Mouse (Mus musculus): Measurements from ENCODE around the gene Prokr1. TPM values are rescaled to one million over a fixed set of nuclear protein-coding genes. Genes with fewer than 3 reads are reported as not detected.
A peak's percentile ranks its signal among the peaks of the same experiment; 100 is the strongest.

Prokr1 gene
- total and polyA plus RNA-seq, 3 experiments = 1.3 to 1.4 TPM; not detected in 1

DNA sequence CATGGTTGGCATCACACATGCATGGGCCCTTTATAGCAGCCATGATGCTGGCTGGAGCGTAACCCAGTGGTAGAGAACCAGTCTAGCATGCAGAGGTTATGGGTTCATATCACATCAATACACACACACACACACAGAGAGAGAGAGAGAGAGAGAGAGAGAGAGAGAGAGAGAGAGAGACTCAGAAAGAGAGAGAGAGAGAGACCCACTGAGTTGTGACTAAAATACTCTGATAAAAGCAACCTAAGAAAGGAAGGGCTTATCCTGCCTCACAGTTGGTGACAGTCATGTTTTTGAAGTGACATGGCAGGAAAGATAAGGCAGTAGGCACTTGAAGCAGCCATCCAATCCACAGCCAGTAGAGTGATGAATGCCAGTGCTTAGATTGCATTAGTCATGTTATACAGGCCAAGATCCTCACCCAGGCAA lies 7.3 kb downstream of the Prokr1 start:
- peak; percentile 90 for DNase-seq (ENCODE audit: low read depth, low spot score)
- peak overlapping the region; percentile 68 for H3K27ac ChIP-seq (ENCODE audit: control insufficient read depth, low read depth, low read length)
- no peaks in the 10 kb centered on the region for H3K27me3 ChIP-seq (ENCODE audit: control insufficient read depth in 1 of 2, insufficient read depth in 2 of 2, low read length in 2 of 2)
- no peaks in the 10 kb centered on the region for H3K9me3 ChIP-seq (replicated peaks; ENCODE audit: insufficient read depth, low read length)
- H3K36me3 ChIP-seq (ENCODE audit: control insufficient read depth in 1 of 2, insufficient read depth in 2 of 2, low read length in 2 of 2) = peaks cover 0 to 13% of the 10 kb centered on the region in 2 experiments; a peak in 2 of 4 replicates
- H3K4me3 ChIP-seq (ENCODE audit: control insufficient read depth in 1 of 2, insufficient read depth in 1 of 2, low read depth in 2 of 2, low read length in 2 of 2) = no peak overlapping the region
- peaks cover 3 to 25% of the 10 kb centered on the region in 2 experiments; a peak in 2 of 4 replicates for H3K4me1 ChIP-seq (ENCODE audit: control insufficient read depth in 1 of 2, insufficient read depth in 2 of 2, low read length in 2 of 2)
- H3K79me2 ChIP-seq (ENCODE audit: control insufficient read depth, insufficient read depth, low read length, poor library complexity) = no peaks in the 10 kb centered on the region
- no peak overlapping the region for H3K9ac ChIP-seq (ENCODE audit: control insufficient read depth, low read depth, low read length, poor library complexity, severe bottlenecking)
- TF ChIP-seq GATA1 (IDR thresholded peaks at IDR 0.05; ENCODE audit: low read depth, low read length) (peak; percentile 98), NRF1 (IDR thresholded peaks at IDR 0.05; ENCODE audit: insufficient read depth, low read depth, low read length, poor library complexity, severe bottlenecking) (no peak), UBTF (IDR thresholded peaks at IDR 0.05; ENCODE audit: borderline replicate concordance, insufficient read depth, low read depth, low read length) (no peak), SIN3A (IDR thresholded peaks at IDR 0.05; ENCODE audit: low read length) (peak; percentile 85), JUND (IDR thresholded peaks at IDR 0.05; ENCODE audit: low read depth, low read length) (peak; percentile 100), POLR2AphosphoS2 (IDR thresholded peaks at IDR 0.05; ENCODE audit: low read length) (no peak), USF1 (IDR thresholded peaks at IDR 0.05; ENCODE audit: low read depth, low read length) (no peak), MXI1 (IDR thresholded peaks at IDR 0.05; ENCODE audit: low read depth, low read length) (peak; percentile 41; the same call in 1 of the 2 replicates), POLR2AphosphoS5 (IDR thresholded peaks at IDR 0.05; ENCODE audit: borderline replicate concordance, low read depth, low read length) (no peak), POLR2A (IDR thresholded peaks at IDR 0.05; ENCODE audit: control insufficient read depth in 1 of 2, insufficient read depth in 1 of 2, low read depth in 1 of 2, low read length in 2 of 2, poor library complexity in 1 of 2) (no peak), CHD2 (IDR thresholded peaks at IDR 0.05; ENCODE audit: low read length) (no peak), MAX (IDR thresholded peaks at IDR 0.05; ENCODE audit: low read length) (no peak; the same call in 1 of the 2 replicates), MAFK (IDR thresholded peaks at IDR 0.05; ENCODE audit: borderline replicate concordance, low read depth, low read length) (peak; percentile 69), MEF2A (IDR thresholded peaks at IDR 0.05; ENCODE audit: extremely low read depth, insufficient replicate concordance, low read depth, low read length, poor library complexity, severe bottlenecking) (peak; percentile 72; the same call in 1 of the 2 replicates), BHLHE40 (IDR thresholded peaks at IDR 0.05; ENCODE audit: borderline replicate concordance, low read depth, low read length) (peak; percentile 94), MYC (IDR thresholded peaks at IDR 0.05; ENCODE audit: low read depth, low read length) (no peak), USF2 (IDR thresholded peaks at IDR 0.05; ENCODE audit: borderline replicate concordance in 1 of 2, insufficient read depth in 1 of 2, low read depth in 1 of 2, low read length in 2 of 2) (no peak), EP300 (IDR thresholded peaks at IDR 0.05; ENCODE audit: low read depth in 1 of 2, low read length in 2 of 2) (peak; percentile 96 to 97), ETS1 (IDR thresholded peaks at IDR 0.05; ENCODE audit: low read depth, low read length) (peak; percentile 94), TAL1 (IDR thresholded peaks at IDR 0.05; ENCODE audit: low read length) (peak; percentile 96), ZC3H11A (IDR thresholded peaks at IDR 0.05; ENCODE audit: low read depth, low read length) (no peak), ZMIZ1 (IDR thresholded peaks at IDR 0.05; ENCODE audit: low read depth, low read length) (no peak), CHD1 (IDR thresholded peaks at IDR 0.05; ENCODE audit: low read depth, low read length) (no peak), RCOR1 (IDR thresholded peaks at IDR 0.05; ENCODE audit: low read depth, low read length) (peak; percentile 93), MAZ (IDR thresholded peaks at IDR 0.05; ENCODE audit: low read depth, low read length) (no peak), TCF12 (IDR thresholded peaks at IDR 0.05; ENCODE audit: low read depth, low read length) (peak; percentile 98), ELF1 (IDR thresholded peaks at IDR 0.05; ENCODE audit: low read depth, low read length) (no peak), SMC3 (IDR thresholded peaks at IDR 0.05; ENCODE audit: low read depth, low read length) (no peak), MYB (IDR thresholded peaks at IDR 0.05; ENCODE audit: low read depth, low read length) (no peak), GABPA (IDR thresholded peaks at IDR 0.05; ENCODE audit: low read depth, low read length) (no peak), CTCF (IDR thresholded peaks at IDR 0.05 in 2 of 3, conservative IDR thresholded peaks at IDR 0.05 in 1 of 3; ENCODE audit: control insufficient read depth in 1 of 3, insufficient read depth in 1 of 3, low read depth in 2 of 3, low read length in 3 of 3, poor library complexity in 1 of 3, severe bottlenecking in 1 of 3) (no peak), E2F4 (IDR thresholded peaks at IDR 0.05; ENCODE audit: borderline replicate concordance, low read depth, low read length) (no peak), RAD21 (IDR thresholded peaks at IDR 0.05; ENCODE audit: low read depth, low read length) (no peak), TBP (IDR thresholded peaks at IDR 0.05; ENCODE audit: low read depth, low read length) (no peak), HCFC1 (IDR thresholded peaks at IDR 0.05; ENCODE audit: low read depth, low read length) (no peak; the same call in 1 of the 2 replicates), ZKSCAN1 (IDR thresholded peaks at IDR 0.05; ENCODE audit: low read depth, low read length) (no peak), ZNF384 (IDR thresholded peaks at IDR 0.05; ENCODE audit: low read depth, low read length) (peak; percentile 50), KAT2A (conservative IDR thresholded peaks at IDR 0.05; ENCODE audit: low read depth, low read length) (no peak)
